Mouse (Mus musculus) midbrain, embryonic 11.5 days (tissue): ENCODE results near the gene Zhx3. TPM values are rescaled to one million over a fixed set of nuclear protein-coding genes. Genes with fewer than 3 reads are reported as not detected.

Source experiments
- ATAC-seq: fragments of 200-750 bp; cut with Nextera tagmentation; 2 replicates; pipeline ENCODE4 v1.8.0; 2017; ENCODE audit warnings: moderate TSS enrichment, moderate library complexity; ENCODE audit not compliant: low FRiP score
- DNase-seq: peaks from one replicate; pipeline ENCODE4 v3.0.0; 2015; ENCODE audit warnings: low spot score; ENCODE audit errors: missing footprints
- H3K27ac ChIP-seq: fragments of 300-500 bp; sonication (generic); 2 replicates; pipeline ENCODE4 v1.5.1; 2014; ENCODE audit warnings: low read depth, low read length
- H3K27me3 ChIP-seq: fragments of 300-500 bp; sonication (generic); 2 replicates; pipeline ENCODE4 v1.6.1; 2014; ENCODE audit warnings: mild to moderate bottlenecking, low read length, moderate library complexity, mixed read lengths; ENCODE audit not compliant: control insufficient read depth, insufficient read depth
- H3K36me3 ChIP-seq: fragments of 300-500 bp; sonication (generic); 2 replicates; pipeline ENCODE4 v1.6.1; 2014; ENCODE audit warnings: mild to moderate bottlenecking, low read length, moderate library complexity, mixed read lengths; ENCODE audit not compliant: control insufficient read depth, insufficient read depth
- H3K4me1 ChIP-seq: fragments of 300-500 bp; sonication (generic); 2 replicates; pipeline ENCODE4 v1.6.1; 2014; ENCODE audit warnings: low read length; ENCODE audit not compliant: control insufficient read depth, insufficient read depth
- H3K4me2 ChIP-seq: fragments of 300-500 bp; sonication (generic); 2 replicates; pipeline ENCODE4 v1.6.1; 2014; ENCODE audit warnings: mild to moderate bottlenecking, moderate library complexity
- H3K4me3 ChIP-seq: fragments of 300-500 bp; sonication (generic); 2 replicates; pipeline ENCODE4 v1.5.1; 2014; ENCODE audit warnings: low read depth, low read length
- H3K9ac ChIP-seq: fragments of 300-500 bp; sonication (generic); 2 replicates; pipeline ENCODE4 v1.6.1; 2014; ENCODE audit warnings: low read length
- H3K9me3 ChIP-seq: fragments of 300-500 bp; sonication (generic); 2 replicates; pipeline ENCODE4 v1.6.1; 2016; ENCODE audit warnings: low read length; ENCODE audit not compliant: control insufficient read depth
- WGBS: fragments of 180-500 bp; shearing (Covaris S2); extraction: QIAGEN DNeasy Blood & Tissue Kit; methylation state at CpG from one replicate; pipeline ENCODE4 v1.1.7; 2014; 5-methylcytosine and 5-hydroxymethylcytosine counted together
- polyA plus RNA-seq: library from polyadenylated mRNA; unstranded; fragments of >200 nt; fragmentation: Nextera tagmentation; extraction: Ambion mirVana; gene quantifications from 2 replicates; pipeline ENCODE4 v1.2.1, GENCODE M21; 2014

The Zhx3 gene
- polyA plus RNA-seq, 1 experiment from 2014 or later = 7.8 TPM

GRCm38 (mm10) chr2:160887284-160887683, 14.5 kb upstream of the Zhx3 start:
- DNase-seq (peak; percentile 97), ATAC-seq (peak; percentile 86)
- 4% methylated on average over 11 of the region's 11 CpGs for WGBS
- Histone ChIP-seq H3K4me1 (peaks cover 3% of the 10 kb centered on the region; the same call in 1 of the 2 replicates), H3K4me3 (peak overlapping the region; percentile 32), H3K27ac (no peak overlapping the region), H3K9me3 (no peaks in the 10 kb centered on the region), H3K4me2 (peak overlapping the region; percentile 56), H3K9ac (no peak overlapping the region), H3K27me3 (peaks cover 7% of the 10 kb centered on the region), H3K36me3 (no peaks in the 10 kb centered on the region)

- no peak for ATAC-seq
- H3K9me3 ChIP-seq = no peaks in the 10 kb centered on the region
- peak; percentile 57 for DNase-seq
- WGBS = 62% methylated on average over 3 of the region's 3 CpGs
- H3K4me3 ChIP-seq = no peak overlapping the region
- no peak overlapping the region for H3K27ac ChIP-seq
- H3K27me3 ChIP-seq = peaks cover 7% of the 10 kb centered on the region
- H3K4me2 ChIP-seq = no peak overlapping the region
- no peak overlapping the region for H3K9ac ChIP-seq
- no peaks in the 10 kb centered on the region for H3K36me3 ChIP-seq
- H3K4me1 ChIP-seq = peaks cover 3% of the 10 kb centered on the region; the same call in 1 of the 2 replicates
Measured at GRCm38 (mm10) chr2:160886221-160886620, 13.4 kb upstream of the Zhx3 start.

- Histone ChIP-seq H3K36me3 (no peaks in the 10 kb centered on the region), H3K9ac (no peak overlapping the region), H3K9me3 (no peaks in the 10 kb centered on the region), H3K4me3 (no peak overlapping the region), H3K27me3 (peaks cover 7% of the 10 kb centered on the region), H3K27ac (no peak overlapping the region), H3K4me2 (no peak overlapping the region), H3K4me1 (peaks cover 3% of the 10 kb centered on the region; the same call in 1 of the 2 replicates)
- no peak for ATAC-seq
- WGBS = 26% methylated on average over 2 of the region's 2 CpGs
- DNase-seq = peak; percentile 97
Measured at GRCm38 (mm10) chr2:160884830-160885229, 12.0 kb upstream of the Zhx3 start.

- 79% methylated on average over 4 of the region's 4 CpGs for WGBS
- Histone ChIP-seq H3K4me1 (peaks cover 3% of the 10 kb centered on the region; the same call in 1 of the 2 replicates), H3K27me3 (peaks cover 7% of the 10 kb centered on the region; the same call in 1 of the 2 replicates), H3K9ac (no peak overlapping the region), H3K27ac (no peak overlapping the region), H3K4me3 (no peak overlapping the region), H3K36me3 (no peaks in the 10 kb centered on the region), H3K4me2 (no peak overlapping the region), H3K9me3 (no peaks in the 10 kb centered on the region)
- no peak for ATAC-seq
- peak; percentile 31 for DNase-seq
Measured at GRCm38 (mm10) chr2:160883912-160884311, 11.1 kb upstream of the Zhx3 start.

GRCm38 (mm10) chr2:160882436-160882835, 9.6 kb upstream of the Zhx3 start:
- H3K4me1 ChIP-seq = no peaks in the 10 kb centered on the region
- no peak overlapping the region for H3K27ac ChIP-seq
- H3K36me3 ChIP-seq = no peaks in the 10 kb centered on the region
- H3K9ac ChIP-seq = no peak overlapping the region
- no peak overlapping the region for H3K4me3 ChIP-seq
- WGBS = 72% methylated on average over 5 of the region's 5 CpGs
- peak; percentile 60 for DNase-seq
- H3K4me2 ChIP-seq = no peak overlapping the region
- no peaks in the 10 kb centered on the region for H3K9me3 ChIP-seq
- no peak for ATAC-seq
- no peaks in the 10 kb centered on the region; the same call in 1 of the 2 replicates for H3K27me3 ChIP-seq

GRCm38 (mm10) chr2:160881462-160882101, 8.8 kb upstream of the Zhx3 start:
- no peaks in the 10 kb centered on the region for H3K9me3 ChIP-seq
- no peak overlapping the region for H3K9ac ChIP-seq
- no peaks in the 10 kb centered on the region for H3K4me1 ChIP-seq
- H3K4me3 ChIP-seq = no peak overlapping the region
- H3K27me3 ChIP-seq = no peaks in the 10 kb centered on the region
- DNase-seq (no peak), ATAC-seq (no peak)
- H3K27ac ChIP-seq = no peak overlapping the region
- 60% methylated on average over 6 of the region's 6 CpGs for WGBS
- no peaks in the 10 kb centered on the region for H3K36me3 ChIP-seq
- H3K4me2 ChIP-seq = no peak overlapping the region

- Histone ChIP-seq H3K36me3 (no peaks in the 10 kb centered on the region), H3K4me3 (no peak within 1 kb of the TSS), H3K27me3 (no peaks in the 10 kb centered on the region), H3K4me1 (no peaks in the 10 kb centered on the region), H3K27ac (no peak within 1 kb of the TSS), H3K9me3 (no peaks in the 10 kb centered on the region), H3K4me2 (no peak within 1 kb of the TSS), H3K9ac (no peak within 1 kb of the TSS)
- ATAC-seq (no peak), DNase-seq (no peak)
- WGBS = 78% methylated on average over 13 of the region's 13 CpGs
Measured at GRCm38 (mm10) chr2:160880453-160881195, 7.8 kb upstream of the Zhx3 start, which contains the start of gene Lpin3. Lpin3 (plus strand) TSS chr2:160880670.

GRCm38 (mm10) chr2:160876115-160876514, 3.3 kb upstream of the Zhx3 start:
- ATAC-seq (no peak), DNase-seq (peak; percentile 79)
- Histone ChIP-seq H3K9ac (no peak overlapping the region), H3K4me3 (no peak overlapping the region), H3K27me3 (no peaks in the 10 kb centered on the region), H3K9me3 (no peaks in the 10 kb centered on the region), H3K27ac (no peak overlapping the region), H3K4me1 (peaks cover 6% of the 10 kb centered on the region; the same call in 1 of the 2 replicates), H3K4me2 (no peak overlapping the region), H3K36me3 (no peaks in the 10 kb centered on the region)
- WGBS = 81% methylated on average over 4 of the region's 4 CpGs

- H3K9me3 ChIP-seq = no peaks in the 10 kb centered on the region
- no peak overlapping the region for H3K4me2 ChIP-seq
- DNase-seq (peak; percentile 33), ATAC-seq (no peak)
- H3K27ac ChIP-seq = no peak overlapping the region
- no peak overlapping the region for H3K4me3 ChIP-seq
- H3K36me3 ChIP-seq = no peaks in the 10 kb centered on the region
- no peak overlapping the region for H3K9ac ChIP-seq
- H3K4me1 ChIP-seq = peaks cover 6% of the 10 kb centered on the region; the same call in 1 of the 2 replicates
- WGBS = 87% methylated on average over 5 of the region's 5 CpGs
- no peaks in the 10 kb centered on the region for H3K27me3 ChIP-seq
Measured at GRCm38 (mm10) chr2:160874231-160874877, 1.6 kb upstream of the Zhx3 start.
